Mouse (Mus musculus) limb, embryonic 12.5 days (tissue): ENCODE measurements around the gene Acoxl. TPM values are rescaled to one million over a fixed set of nuclear protein-coding genes. Genes with fewer than 3 reads are reported as not detected.

ENCODE experiments used
- ATAC-seq: fragments of 200-750 bp; cut with Nextera tagmentation; 2 replicates; pipeline ENCODE4 v1.8.0; 2017; ENCODE audit warnings: low read depth, moderate TSS enrichment; ENCODE audit not compliant: insufficient number of reproducible peaks, insufficient read depth, low FRiP score, low TSS enrichment
- H3K27ac ChIP-seq: fragments of 300-500 bp; sonication (generic); 2 replicates; pipeline ENCODE4 v1.5.1; 2016; ENCODE audit warnings: mild to moderate bottlenecking, moderate library complexity
- H3K27me3 ChIP-seq: fragments of 300-500 bp; sonication (generic); 2 replicates; pipeline ENCODE4 v1.6.1; 2016; ENCODE audit warnings: mild to moderate bottlenecking, moderate library complexity
- H3K36me3 ChIP-seq: fragments of 300-500 bp; sonication (generic); 2 replicates; pipeline ENCODE4 v1.6.1; 2016; ENCODE audit warnings: mild to moderate bottlenecking, moderate library complexity
- H3K4me1 ChIP-seq: fragments of 300-500 bp; sonication (generic); replicated peaks from 2 replicates; pipeline ENCODE4 v1.6.1; 2016
- H3K4me2 ChIP-seq: fragments of 300-500 bp; sonication (generic); 2 replicates; pipeline ENCODE4 v1.6.1; 2016; ENCODE audit warnings: mild to moderate bottlenecking, moderate library complexity
- H3K4me3 ChIP-seq: fragments of 300-500 bp; sonication (generic); replicated peaks from 2 replicates; pipeline ENCODE4 v1.5.1; 2016; ENCODE audit warnings: mild to moderate bottlenecking
- H3K9ac ChIP-seq: fragments of 300-500 bp; sonication (generic); replicated peaks from 2 replicates; pipeline ENCODE4 v1.6.1; 2016; ENCODE audit warnings: mild to moderate bottlenecking, moderate library complexity
- H3K9me3 ChIP-seq: fragments of 300-500 bp; sonication (generic); 2 replicates; pipeline ENCODE4 v1.6.1; 2016; ENCODE audit warnings: mild to moderate bottlenecking, moderate library complexity
- WGBS: fragments of 180-500 bp; shearing (Covaris S2); methylation state at CpG from one replicate; pipeline ENCODE4 v1.1.7; 2016; 5-methylcytosine and 5-hydroxymethylcytosine counted together
- polyA plus RNA-seq: library from polyadenylated mRNA; unstranded; fragments of >200 nt; fragmentation: Nextera tagmentation; extraction: Ambion mirVana; gene quantifications from 2 replicates; pipeline ENCODE4 v1.2.1, GENCODE M21; 2016

The Acoxl gene
- polyA plus RNA-seq, 1 experiment from 2014 or later: 0.16 TPM

- no peak overlapping the region for H3K27ac ChIP-seq
- H3K9me3 ChIP-seq: peaks cover 6% of the 10 kb centered on the region; the same call in 1 of the 2 replicates
- no peaks in the 10 kb centered on the region for H3K4me1 ChIP-seq
- ATAC-seq: no peak
- no peak overlapping the region for H3K4me2 ChIP-seq
- H3K36me3 ChIP-seq: no peaks in the 10 kb centered on the region
- 81% methylated on average over 5 of the region's 5 CpGs for WGBS
- H3K4me3 ChIP-seq: no peak overlapping the region
- no peaks in the 10 kb centered on the region for H3K27me3 ChIP-seq
- no peak overlapping the region for H3K9ac ChIP-seq
These were observed 199.7 kb downstream of the Acoxl start for GRCm38 (mm10) chr2:128038259-128038890.

GRCm38 (mm10) chr2:128041066-128041750 lies 202.5 kb downstream of the Acoxl start:
- no peak overlapping the region for H3K27ac ChIP-seq
- no peak overlapping the region for H3K9ac ChIP-seq
- 76% methylated on average over 12 of the region's 12 CpGs for WGBS
- no peak overlapping the region for H3K4me3 ChIP-seq
- no peaks in the 10 kb centered on the region for H3K27me3 ChIP-seq
- H3K4me1 ChIP-seq: no peaks in the 10 kb centered on the region
- no peaks in the 10 kb centered on the region for H3K36me3 ChIP-seq
- no peak for ATAC-seq
- H3K9me3 ChIP-seq: peaks cover 6% of the 10 kb centered on the region; the same call in 1 of the 2 replicates
- no peak overlapping the region for H3K4me2 ChIP-seq

- H3K27me3 ChIP-seq: peaks cover 4% of the 10 kb centered on the region; the same call in 1 of the 2 replicates
- 67% methylated on average over 4 of the region's 4 CpGs for WGBS
- no peak overlapping the region for H3K4me3 ChIP-seq
- no peaks in the 10 kb centered on the region for H3K4me1 ChIP-seq
- no peak for ATAC-seq
- H3K36me3 ChIP-seq: no peaks in the 10 kb centered on the region
- H3K9ac ChIP-seq: no peak overlapping the region; the same call in 1 of the 2 replicates
- H3K4me2 ChIP-seq: no peak overlapping the region
- no peaks in the 10 kb centered on the region for H3K9me3 ChIP-seq
- H3K27ac ChIP-seq: no peak overlapping the region
These were observed 207.8 kb downstream of the Acoxl start for GRCm38 (mm10) chr2:128046454-128046853.

GRCm38 (mm10) chr2:128054905-128055304 lies 216.2 kb downstream of the Acoxl start:
- Histone ChIP-seq H3K9ac (no peak overlapping the region), H3K4me2 (no peak overlapping the region), H3K4me3 (no peak overlapping the region), H3K27ac (no peak overlapping the region), H3K4me1 (no peaks in the 10 kb centered on the region), H3K27me3 (no peaks in the 10 kb centered on the region), H3K36me3 (no peaks in the 10 kb centered on the region), H3K9me3 (no peaks in the 10 kb centered on the region)
- 69% methylated on average over 4 of the region's 4 CpGs for WGBS
- ATAC-seq: no peak

- Histone ChIP-seq H3K36me3 (no peaks in the 10 kb centered on the region), H3K4me1 (no peaks in the 10 kb centered on the region), H3K4me2 (no peak overlapping the region), H3K9ac (no peak overlapping the region), H3K27me3 (no peaks in the 10 kb centered on the region), H3K4me3 (no peak overlapping the region), H3K27ac (no peak overlapping the region), H3K9me3 (no peaks in the 10 kb centered on the region)
- ATAC-seq: no peak
- 92% methylated on average over 5 of the region's 5 CpGs for WGBS
These were observed 219.2 kb downstream of the Acoxl start for GRCm38 (mm10) chr2:128057872-128058271.

GRCm38 (mm10) chr2:128058627-128059026 lies 220.0 kb downstream of the Acoxl start:
- H3K27ac ChIP-seq: no peak overlapping the region
- H3K4me1 ChIP-seq: no peaks in the 10 kb centered on the region
- no peak for ATAC-seq
- no peak overlapping the region for H3K4me2 ChIP-seq
- no peaks in the 10 kb centered on the region for H3K27me3 ChIP-seq
- no peaks in the 10 kb centered on the region for H3K9me3 ChIP-seq
- H3K4me3 ChIP-seq: no peak overlapping the region
- no peaks in the 10 kb centered on the region for H3K36me3 ChIP-seq
- no peak overlapping the region for H3K9ac ChIP-seq
- WGBS: 69% methylated on average over 1 of the region's 1 CpGs

GRCm38 (mm10) chr2:128060213-128060612 lies 221.5 kb downstream of the Acoxl start:
- Histone ChIP-seq H3K9ac (no peak overlapping the region), H3K27ac (no peak overlapping the region), H3K36me3 (no peaks in the 10 kb centered on the region), H3K4me3 (no peak overlapping the region), H3K27me3 (no peaks in the 10 kb centered on the region), H3K4me2 (no peak overlapping the region), H3K4me1 (no peaks in the 10 kb centered on the region), H3K9me3 (no peaks in the 10 kb centered on the region)
- no peak for ATAC-seq
- WGBS: 73% methylated on average over 6 of the region's 6 CpGs

GRCm38 (mm10) chr2:128060680-128061287 lies 222.1 kb downstream of the Acoxl start:
- Histone ChIP-seq H3K4me3 (no peak overlapping the region), H3K9me3 (no peaks in the 10 kb centered on the region), H3K4me2 (no peak overlapping the region), H3K9ac (no peak overlapping the region), H3K27ac (no peak overlapping the region), H3K4me1 (no peaks in the 10 kb centered on the region), H3K36me3 (no peaks in the 10 kb centered on the region), H3K27me3 (no peaks in the 10 kb centered on the region)
- 55% methylated on average over 6 of the region's 6 CpGs for WGBS
- ATAC-seq: no peak

- H3K27me3 ChIP-seq: no peaks in the 10 kb centered on the region
- no peak overlapping the region for H3K4me3 ChIP-seq
- no peaks in the 10 kb centered on the region for H3K9me3 ChIP-seq
- H3K9ac ChIP-seq: no peak overlapping the region
- ATAC-seq: no peak
- H3K4me1 ChIP-seq: no peaks in the 10 kb centered on the region
- H3K36me3 ChIP-seq: no peaks in the 10 kb centered on the region
- H3K27ac ChIP-seq: no peak overlapping the region
- WGBS: 86% methylated on average over 7 of the region's 7 CpGs
- H3K4me2 ChIP-seq: no peak overlapping the region
These were observed 222.8 kb downstream of the Acoxl start for GRCm38 (mm10) chr2:128061491-128061890.

- no peaks in the 10 kb centered on the region for H3K27me3 ChIP-seq
- H3K4me3 ChIP-seq: no peak overlapping the region
- H3K4me2 ChIP-seq: no peak overlapping the region
- H3K9me3 ChIP-seq: no peaks in the 10 kb centered on the region
- no peak overlapping the region for H3K27ac ChIP-seq
- no peaks in the 10 kb centered on the region for H3K36me3 ChIP-seq
- no peak overlapping the region for H3K9ac ChIP-seq
- WGBS: 89% methylated on average over 6 of the region's 6 CpGs
- no peaks in the 10 kb centered on the region for H3K4me1 ChIP-seq
- no peak for ATAC-seq
These were observed 224.1 kb downstream of the Acoxl start for GRCm38 (mm10) chr2:128062756-128063155.

GRCm38 (mm10) chr2:128065013-128065412 lies 226.3 kb downstream of the Acoxl start:
- ATAC-seq: no peak
- 83% methylated on average over 2 of the region's 2 CpGs for WGBS
- Histone ChIP-seq H3K4me1 (no peaks in the 10 kb centered on the region), H3K4me3 (no peak overlapping the region), H3K27ac (no peak overlapping the region), H3K9me3 (no peaks in the 10 kb centered on the region), H3K4me2 (no peak overlapping the region), H3K27me3 (no peaks in the 10 kb centered on the region), H3K36me3 (no peaks in the 10 kb centered on the region), H3K9ac (no peak overlapping the region)
